Comparison of ENCODE assay signal across 18 mouse cellular contexts in the genomic region with DNA sequence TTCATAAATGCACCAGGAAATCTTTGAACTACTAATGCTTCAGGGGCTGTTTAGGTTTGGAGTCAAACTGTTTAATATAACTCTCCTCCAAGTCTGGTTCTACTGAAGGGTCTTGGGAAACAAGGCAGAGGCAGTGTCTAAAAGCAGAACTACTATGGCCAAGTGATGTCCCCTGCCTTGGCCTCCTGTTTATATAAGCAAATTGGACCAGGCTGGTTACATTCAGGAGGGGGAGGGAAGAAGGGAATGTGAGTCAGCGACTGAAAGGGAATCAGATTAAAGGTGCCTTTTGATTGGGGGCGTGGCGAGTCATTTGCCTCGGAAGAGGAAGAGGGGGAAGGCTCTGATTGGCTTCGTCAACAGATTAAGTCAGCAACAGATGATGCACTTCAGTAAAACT.
DNase-seq lines count a peak whose midpoint lies in the region; ATAC-seq and TF ChIP-seq lines count a peak whose summit lies in the region.
"Had no signal": no experiment of that assay in that cellular context is flagged by ENCODE, and none has a peak within 500 bp of the region (broad histone marks: within the 10 kb centered on the region; RNA-seq: fewer than 3 reads in every experiment).

No protein-coding gene starts in this region.

- peaks cover 4% of the 10 kb centered on the region; the same call in 1 of the 2 replicates for H3K9me3 ChIP-seq in intestine, embryonic 14.5 days (ENCODE audit: control insufficient read depth, low read length)
- H3K9me3 ChIP-seq in intestine, postnatal 0 days (ENCODE audit: control insufficient read depth), result 0 out of 2 replicates have a peak, but pooled peaks cover 2% of the 10 kb centered on the region
- H3K9me3 ChIP-seq in lung, postnatal 0 days (ENCODE audit: low read length), result no peaks in the 10 kb centered on the region
- H3K9me3 ChIP-seq in stomach, postnatal 0 days (ENCODE audit: control insufficient read depth, low read length), result no peaks in the 10 kb centered on the region
- H3K9me3 ChIP-seq: hindbrain, embryonic 13.5 days; kidney, embryonic 15.5 days had no signal

- no peaks in the 10 kb centered on the region for H3K36me3 ChIP-seq in intestine, embryonic 14.5 days (ENCODE audit: control insufficient read depth, insufficient read depth, low read length)
- H3K36me3 ChIP-seq in intestine, postnatal 0 days (ENCODE audit: control insufficient read depth, insufficient read depth), result no peaks in the 10 kb centered on the region
- no peaks in the 10 kb centered on the region for H3K36me3 ChIP-seq in lung, postnatal 0 days (ENCODE audit: insufficient read depth, low read length)
- H3K36me3 ChIP-seq in stomach, postnatal 0 days (ENCODE audit: control insufficient read depth, insufficient read depth, low read length), result no peaks in the 10 kb centered on the region
- H3K36me3 ChIP-seq: hindbrain, embryonic 13.5 days; kidney, embryonic 15.5 days; midbrain, embryonic 15.5 days had no signal

- no peak for TF ChIP-seq CTCF in intestine, postnatal 0 days (IDR thresholded peaks at IDR 0.05; ENCODE audit: low read depth)
- TF ChIP-seq CTCF in lung, postnatal 0 days (IDR thresholded peaks at IDR 0.05), result no peak
- TF ChIP-seq CTCF in stomach, postnatal 0 days (IDR thresholded peaks at IDR 0.05; ENCODE audit: low read depth), result no peak

- H3K4me3 ChIP-seq in intestine, embryonic 14.5 days (ENCODE audit: low read depth, low read length), result no peak overlapping the region
- H3K4me3 ChIP-seq in intestine, postnatal 0 days (ENCODE audit: low read depth, low read length), result no peak overlapping the region
- H3K4me3 ChIP-seq in lung, postnatal 0 days (ENCODE audit: low read depth, low read length), result no peak overlapping the region
- H3K4me3 ChIP-seq in stomach, postnatal 0 days (ENCODE audit: low read depth, low read length), result no peak overlapping the region
- H3K4me3 ChIP-seq: hindbrain, embryonic 13.5 days; kidney, embryonic 15.5 days; midbrain, embryonic 15.5 days; myocyte had no signal

- no peaks in the 10 kb centered on the region for H3K27me3 ChIP-seq in intestine, embryonic 14.5 days (replicated peaks; ENCODE audit: control insufficient read depth, insufficient read depth, low read length)
- no peaks in the 10 kb centered on the region for H3K27me3 ChIP-seq in intestine, postnatal 0 days (replicated peaks; ENCODE audit: control insufficient read depth, insufficient read depth, low read length)
- H3K27me3 ChIP-seq in lung, postnatal 0 days (replicated peaks; ENCODE audit: insufficient read depth, low read length), result no peaks in the 10 kb centered on the region
- H3K27me3 ChIP-seq in stomach, postnatal 0 days (ENCODE audit: control insufficient read depth, insufficient read depth, low read length), result no peaks in the 10 kb centered on the region

- peaks cover 7% of the 10 kb centered on the region; the same call in 1 of the 2 replicates for H3K4me1 ChIP-seq in intestine, embryonic 14.5 days (replicated peaks; ENCODE audit: control insufficient read depth, insufficient read depth, low read length)
- H3K4me1 ChIP-seq in intestine, postnatal 0 days (replicated peaks; ENCODE audit: control insufficient read depth, insufficient read depth, low read length), result no peaks in the 10 kb centered on the region
- no peaks in the 10 kb centered on the region for H3K4me1 ChIP-seq in lung, postnatal 0 days (ENCODE audit: insufficient read depth, low read depth, low read length)
- no peaks in the 10 kb centered on the region for H3K4me1 ChIP-seq in stomach, postnatal 0 days (replicated peaks; ENCODE audit: control insufficient read depth, insufficient read depth)

- no peak for ATAC-seq in intestine, embryonic 14.5 days (replicated peaks; ENCODE audit: low FRiP score, low TSS enrichment, low read depth)
- no peak for ATAC-seq in intestine, postnatal 0 days
- peak; percentile 26 for ATAC-seq in lung, postnatal 0 days
- ATAC-seq in stomach, postnatal 0 days (ENCODE audit: low FRiP score, low TSS enrichment), result peak; percentile 42; the same call in 1 of the 2 replicates
- ATAC-seq: activated CD4-positive, CD25-positive, alpha-beta regulatory T cell, adult 4 months; forebrain, embryonic 16.5 days; inflammation-experienced regulatory T-cells, adult 6 months; liver, postnatal 0 days; midbrain, embryonic 15.5 days had no signal

- no peak overlapping the region for H3K27ac ChIP-seq in intestine, embryonic 14.5 days (ENCODE audit: low read depth)
- H3K27ac ChIP-seq in intestine, postnatal 0 days (ENCODE audit: low read depth, low read length), result no peak overlapping the region
- H3K27ac ChIP-seq in lung, postnatal 0 days (ENCODE audit: low read length), result no peak overlapping the region
- no peak overlapping the region for H3K27ac ChIP-seq in stomach, postnatal 0 days (replicated peaks)
- H3K27ac ChIP-seq: hindbrain, embryonic 13.5 days; kidney, embryonic 15.5 days; midbrain, embryonic 15.5 days had no signal

- H3K4me2 ChIP-seq in intestine, embryonic 14.5 days (ENCODE audit: low read length), result peak overlapping the region; percentile 3; the same call in 1 of the 2 replicates
- no peak overlapping the region for H3K4me2 ChIP-seq in intestine, postnatal 0 days (replicated peaks; ENCODE audit: low read depth)
- H3K4me2 ChIP-seq in lung, postnatal 0 days (replicated peaks; ENCODE audit: low read depth, low read length), result no peak overlapping the region
- H3K4me2 ChIP-seq in stomach, postnatal 0 days (replicated peaks; ENCODE audit: low read depth), result no peak overlapping the region
- H3K4me2 ChIP-seq: hindbrain, embryonic 13.5 days; kidney, embryonic 15.5 days; midbrain, embryonic 15.5 days had no signal

- H3K9ac ChIP-seq in intestine, embryonic 14.5 days (ENCODE audit: low read length), result no peak overlapping the region
- H3K9ac ChIP-seq in intestine, postnatal 0 days (ENCODE audit: low read depth, low read length), result no peak overlapping the region
- no peak overlapping the region for H3K9ac ChIP-seq in lung, postnatal 0 days (replicated peaks; ENCODE audit: low read depth)
- H3K9ac ChIP-seq in stomach, postnatal 0 days (ENCODE audit: low read length), result no peak overlapping the region
- H3K9ac ChIP-seq: hindbrain, embryonic 13.5 days; kidney, embryonic 15.5 days; liver, postnatal 0 days; midbrain, embryonic 15.5 days had no signal

- no peak for DNase-seq in intestine, embryonic 14.5 days (ENCODE audit: low spot score)
- DNase-seq in lung, postnatal 0 days (ENCODE audit: low spot score), result peak; percentile 40
- DNase-seq in lung, postnatal 4 days, result no peak
- peak; percentile 63 for DNase-seq in embryo, embryonic 11 days
- DNase-seq in stomach, postnatal 0 days (ENCODE audit: low spot score), result peak; percentile 37
- no peak for DNase-seq in cerebellum, adult 18-20 months
- DNase-seq: cerebellum, adult 9-11 months; kidney, postnatal 4 days; liver, postnatal 0 days; thymus, postnatal 36 days had no signal

- WGBS in intestine, embryonic 14.5 days, result 9% methylated on average over 5 of the region's 5 CpGs
- 5% methylated on average over 5 of the region's 5 CpGs for WGBS in intestine, postnatal 0 days
- WGBS in lung, postnatal 0 days, result 7% methylated on average over 5 of the region's 5 CpGs
- 12% methylated on average over 5 of the region's 5 CpGs for WGBS in stomach, postnatal 0 days

- TF ChIP-seq EP300 in lung, postnatal 0 days (IDR thresholded peaks at IDR 0.05), result no peak
- no peak for TF ChIP-seq EP300 in stomach, postnatal 0 days (optimal IDR thresholded peaks at IDR 0.05)

Comparison
In these comparisons a context has a peak if more than half of its experiments do, and no peak if none do; other contexts are left out.
1. DNase-seq: peak in lung, postnatal 0 days (single experiment), embryo, embryonic 11 days (single experiment) and stomach, postnatal 0 days (single experiment); none in intestine, embryonic 14.5 days (single experiment), lung, postnatal 4 days (0 of 2) and cerebellum, adult 18-20 months (0 of 2).
2. ATAC-seq: peak in lung, postnatal 0 days (single experiment) and stomach, postnatal 0 days (single experiment); none in intestine, embryonic 14.5 days (single experiment) and intestine, postnatal 0 days (single experiment).